Mouse (Mus musculus) liver, embryonic 11.5 days (tissue): ENCODE results near the gene Terf2. TPM values are rescaled to one million over a fixed set of nuclear protein-coding genes. Genes with fewer than 3 reads are reported as not detected.
"Not testable (repeated sequence)": the region's sequence is repeated elsewhere in the genome, so short reads cannot be mapped to it uniquely, and the experiment has no call there.

Source experiments
- ATAC-seq: fragments of 200-750 bp; cut with Nextera tagmentation; replicated peaks from 2 replicates; pipeline ENCODE4 v1.8.0; 2017; ENCODE audit warnings: moderate number of reproducible peaks, mild to moderate bottlenecking, moderate TSS enrichment, moderate library complexity; ENCODE audit not compliant: low FRiP score
- DNase-seq: peaks from one replicate; pipeline ENCODE4 v3.0.0-alpha.2; 2017; ENCODE audit warnings: low spot score
- H3K27ac ChIP-seq: fragments of 300-500 bp; sonication (generic); 2 replicates; pipeline ENCODE4 v1.5.1; 2014; ENCODE audit warnings: mild to moderate bottlenecking, low read depth, low read length, control low read depth
- H3K27me3 ChIP-seq: fragments of 300-500 bp; sonication (generic); replicated peaks from 2 replicates; pipeline ENCODE4 v1.6.1; 2014; ENCODE audit warnings: low read length, mixed read lengths; ENCODE audit not compliant: control insufficient read depth, insufficient read depth
- H3K36me3 ChIP-seq: fragments of 300-500 bp; sonication (generic); 2 replicates; pipeline ENCODE4 v1.6.1; 2014; ENCODE audit warnings: mild to moderate bottlenecking, low read length, moderate library complexity, mixed read lengths; ENCODE audit not compliant: control insufficient read depth, insufficient read depth
- H3K4me1 ChIP-seq: fragments of 300-500 bp; sonication (generic); replicated peaks from 2 replicates; pipeline ENCODE4 v1.6.1; 2014; ENCODE audit warnings: low read length, mixed read lengths; ENCODE audit not compliant: control insufficient read depth, insufficient read depth
- H3K4me2 ChIP-seq: fragments of 300-500 bp; sonication (generic); 2 replicates; pipeline ENCODE4 v1.6.1; 2014; ENCODE audit warnings: mild to moderate bottlenecking, control low read depth, moderate library complexity
- H3K4me3 ChIP-seq: fragments of 300-500 bp; sonication (generic); 2 replicates; pipeline ENCODE4 v1.5.1; 2014; ENCODE audit warnings: low read depth, low read length, control low read depth
- H3K9ac ChIP-seq: fragments of 300-500 bp; sonication (generic); 2 replicates; pipeline ENCODE4 v1.6.1; 2014; ENCODE audit warnings: low read depth, low read length, control low read depth
- H3K9me3 ChIP-seq: fragments of 300-500 bp; sonication (generic); 2 replicates; pipeline ENCODE4 v1.6.1; 2016; ENCODE audit warnings: low read length, inconsistent platforms, mixed read lengths; ENCODE audit not compliant: control insufficient read depth
- WGBS: fragments of 180-500 bp; shearing (Covaris S2); extraction: QIAGEN DNeasy Blood & Tissue Kit; methylation state at CpG from one replicate; pipeline ENCODE4 v1.1.7; 2014; 5-methylcytosine and 5-hydroxymethylcytosine counted together
- polyA plus RNA-seq: library from polyadenylated mRNA; unstranded; fragments of >200 nt; fragmentation: Nextera tagmentation; extraction: Ambion mirVana; gene quantifications from 2 replicates; pipeline ENCODE4 v1.2.1, GENCODE M21; 2014

Terf2 gene
- polyA plus RNA-seq, 1 experiment from 2014 or later = 11.3 TPM

- whole genome bisulfite sequencing = 75% methylated on average over 5 of the region's 5 CpGs
- H3K4me3 ChIP-seq = no peak overlapping the region
- no peak for DNase-seq
- H3K27ac ChIP-seq = no peak overlapping the region
- no peak overlapping the region for H3K4me2 ChIP-seq
- peaks cover 5% of the 10 kb centered on the region for H3K4me1 ChIP-seq
- H3K27me3 ChIP-seq = no peaks in the 10 kb centered on the region
- no peak; the same call in 1 of the 2 replicates for ATAC-seq
- no peaks in the 10 kb centered on the region for H3K9me3 ChIP-seq
- H3K9ac ChIP-seq = no peak overlapping the region
- H3K36me3 ChIP-seq = no peaks in the 10 kb centered on the region
Observed at GRCm38 (mm10) chr8:107109816-107110435, 13.6 kb upstream of the Terf2 start.

- no peaks in the 10 kb centered on the region for H3K27me3 ChIP-seq
- H3K4me1 ChIP-seq = no peaks in the 10 kb centered on the region; the same call in 1 of the 2 replicates
- WGBS = 69% methylated on average over 23 of the region's 23 CpGs
- H3K4me2 ChIP-seq = peak overlapping the region; percentile 49
- DNase-seq = no peak
- H3K27ac ChIP-seq = no peak overlapping the region
- no peak overlapping the region for H3K9ac ChIP-seq
- ATAC-seq = no peak
- no peaks in the 10 kb centered on the region for H3K9me3 ChIP-seq
- no peaks in the 10 kb centered on the region for H3K36me3 ChIP-seq
- H3K4me3 ChIP-seq = peak overlapping the region; percentile 23; the same call in 1 of the 2 replicates
Observed at GRCm38 (mm10) chr8:107108978-107109720, 12.8 kb upstream of the Terf2 start.

- not testable (repeated sequence) for H3K9me3 ChIP-seq, H3K27me3 ChIP-seq, H3K4me3 ChIP-seq, DNase-seq, H3K27ac ChIP-seq, H3K36me3 ChIP-seq, H3K9ac ChIP-seq, H3K4me1 ChIP-seq, ATAC-seq, H3K4me2 ChIP-seq
- 90% methylated on average over 5 of the region's 5 CpGs for WGBS
Observed at GRCm38 (mm10) chr8:107108089-107108488, 11.7 kb upstream of the Terf2 start.

- H3K4me2 ChIP-seq = no peak overlapping the region
- no peaks in the 10 kb centered on the region; the same call in 1 of the 2 replicates for H3K4me1 ChIP-seq
- ATAC-seq (no peak; the same call in 1 of the 2 replicates), DNase-seq (peak; percentile 62)
- 15% methylated on average over 4 of the region's 4 CpGs for WGBS
- H3K4me3 ChIP-seq = no peak overlapping the region
- H3K27me3 ChIP-seq = no peaks in the 10 kb centered on the region
- H3K9ac ChIP-seq = no peak overlapping the region
- H3K36me3 ChIP-seq = no peaks in the 10 kb centered on the region
- no peaks in the 10 kb centered on the region for H3K9me3 ChIP-seq
- H3K27ac ChIP-seq = no peak overlapping the region
Observed at GRCm38 (mm10) chr8:107104547-107104946, 8.2 kb upstream of the Terf2 start.

GRCm38 (mm10) chr8:107100635-107101034 lies 4.3 kb upstream of the Terf2 start:
- Histone ChIP-seq H3K9ac (no peak overlapping the region), H3K27me3 (no peaks in the 10 kb centered on the region), H3K36me3 (no peaks in the 10 kb centered on the region), H3K4me3 (no peak overlapping the region), H3K4me1 (no peaks in the 10 kb centered on the region), H3K27ac (no peak overlapping the region), H3K4me2 (no peak overlapping the region), H3K9me3 (no peaks in the 10 kb centered on the region)
- WGBS = 84% methylated on average over 2 of the region's 2 CpGs
- ATAC-seq (no peak), DNase-seq (no peak)

- no peak for DNase-seq
- Histone ChIP-seq H3K4me1 (peaks cover 5% of the 10 kb centered on the region), H3K27ac (peak overlapping the region; percentile 93), H3K9me3 (no peaks in the 10 kb centered on the region), H3K4me2 (peak overlapping the region; percentile 81), H3K9ac (peak overlapping the region; percentile 91), H3K27me3 (no peaks in the 10 kb centered on the region), H3K36me3 (peaks cover 11% of the 10 kb centered on the region; the same call in 1 of the 2 replicates), H3K4me3 (peak overlapping the region; percentile 84)
- WGBS = under 1% methylated on average over 49 of the region's 53 CpGs
- peak; percentile 25; the same call in 1 of the 2 replicates for ATAC-seq
Observed at GRCm38 (mm10) chr8:107095717-107096365, 506 bp downstream of the Terf2 start.

GRCm38 (mm10) chr8:107090531-107090930 lies 5.8 kb downstream of the Terf2 start:
- H3K27ac ChIP-seq = no peak overlapping the region
- H3K9ac ChIP-seq = no peak overlapping the region
- no peak for ATAC-seq
- H3K4me3 ChIP-seq = no peak overlapping the region
- no peak overlapping the region for H3K4me2 ChIP-seq
- no peaks in the 10 kb centered on the region for H3K9me3 ChIP-seq
- no peaks in the 10 kb centered on the region for H3K27me3 ChIP-seq
- no peak for DNase-seq
- peaks cover 44% of the 10 kb centered on the region for H3K36me3 ChIP-seq
- peaks cover 5% of the 10 kb centered on the region for H3K4me1 ChIP-seq
- 92% methylated on average over 7 of the region's 7 CpGs for WGBS

GRCm38 (mm10) chr8:107088526-107089063 lies 7.8 kb downstream of the Terf2 start:
- no peak for ATAC-seq
- 93% methylated on average over 5 of the region's 5 CpGs for WGBS
- Histone ChIP-seq H3K4me2 (no peak overlapping the region), H3K9ac (no peak overlapping the region), H3K4me3 (no peak overlapping the region), H3K27ac (no peak overlapping the region), H3K9me3 (no peaks in the 10 kb centered on the region), H3K27me3 (no peaks in the 10 kb centered on the region), H3K4me1 (no peaks in the 10 kb centered on the region), H3K36me3 (peaks cover 44% of the 10 kb centered on the region)
- DNase-seq = no peak
